Mouse (Mus musculus) 3T3-L1 (cell line): ENCODE results near the gene Gm1123.

Source experiments
- DNase-seq: peaks from one replicate; pipeline ENCODE4 v3.0.0-alpha.2; 2015; ENCODE audit warnings: low read depth, low spot score

The Gm1123 gene

DNA sequence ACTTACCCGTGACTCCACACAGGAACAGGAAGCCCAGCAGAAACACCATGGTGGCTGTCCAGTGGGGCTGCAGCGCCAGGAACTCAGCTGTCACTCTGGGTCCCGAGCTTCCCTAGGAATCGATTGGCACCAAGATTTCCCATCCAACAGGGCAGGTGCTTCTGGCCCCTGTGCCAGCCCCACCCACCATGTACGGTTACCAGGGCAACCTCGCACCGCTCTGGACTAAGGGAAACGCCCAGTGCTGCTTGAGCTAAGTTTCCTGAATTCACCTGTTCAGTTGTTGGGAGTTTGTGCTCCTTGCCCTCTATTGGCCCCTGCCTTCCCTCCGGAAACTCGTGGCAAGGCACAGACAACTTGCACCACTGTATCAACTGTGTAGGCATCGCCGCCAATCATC, at the start of gene Gm1123:
Gene Gm1123, minus strand, starts transcription at position 141 of the 400 bp plus-strand sequence.
- no peak for DNase-seq

DNA sequence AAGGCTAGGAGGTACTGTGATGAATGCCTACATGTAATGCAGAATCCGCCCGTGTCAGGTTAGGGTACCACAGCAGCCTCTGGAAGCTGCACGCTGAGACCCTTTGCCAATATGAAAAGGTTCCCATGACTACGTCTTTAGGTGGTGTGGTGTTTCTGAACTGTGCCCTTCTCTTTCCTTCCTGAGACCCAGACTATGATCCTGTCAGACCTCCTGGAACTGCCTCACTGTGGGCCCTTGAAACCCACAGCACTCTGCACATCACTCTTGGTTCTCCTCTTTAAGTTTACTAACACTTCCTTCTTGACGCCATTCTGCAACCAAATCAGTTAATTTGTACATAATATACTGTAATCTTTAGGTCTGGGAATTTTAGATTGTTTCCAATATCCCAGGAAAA, 46.2 kb upstream of the Gm1123 start:
- DNase-seq, result no peak

DNA sequence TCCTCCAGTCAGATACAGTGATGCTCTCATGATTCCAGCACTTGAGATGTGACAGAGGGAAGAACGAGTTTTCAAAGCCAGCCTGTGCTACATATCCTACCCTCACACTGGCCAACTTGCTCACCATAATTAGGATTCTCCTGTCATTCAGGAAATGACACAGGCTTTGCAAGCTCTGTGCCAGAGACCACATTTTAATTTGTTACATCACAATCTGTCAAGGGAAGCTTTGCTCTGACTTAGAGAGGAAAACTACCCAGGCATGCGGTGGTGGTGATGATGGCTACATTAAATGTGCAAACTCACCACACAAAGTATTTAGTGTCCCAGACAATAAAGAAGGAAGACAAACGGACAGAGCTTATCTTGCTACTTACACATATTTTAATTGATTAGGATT, 45.8 kb upstream of the Gm1123 start:
- peak; percentile 48 for DNase-seq

DNA sequence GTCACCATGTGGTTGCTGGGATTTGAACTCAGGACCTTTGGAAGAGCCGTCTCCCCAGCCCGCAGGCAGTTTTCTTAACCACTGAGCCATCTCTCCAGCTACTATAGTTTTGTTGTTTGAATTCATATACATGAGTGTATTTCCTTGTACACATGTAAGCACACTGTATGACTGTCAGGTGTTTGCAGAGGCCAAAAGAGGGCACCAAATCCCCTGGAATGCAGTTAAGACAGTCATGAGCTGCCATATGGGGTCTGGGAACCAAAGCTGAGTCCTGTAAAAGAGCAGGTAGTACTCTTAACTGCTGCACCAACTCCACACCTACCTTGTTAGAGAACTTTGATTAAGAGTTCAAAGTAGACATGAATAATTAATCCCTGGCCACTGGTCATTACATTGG, 45.1 kb upstream of the Gm1123 start:
- DNase-seq, result peak; percentile 34

DNA sequence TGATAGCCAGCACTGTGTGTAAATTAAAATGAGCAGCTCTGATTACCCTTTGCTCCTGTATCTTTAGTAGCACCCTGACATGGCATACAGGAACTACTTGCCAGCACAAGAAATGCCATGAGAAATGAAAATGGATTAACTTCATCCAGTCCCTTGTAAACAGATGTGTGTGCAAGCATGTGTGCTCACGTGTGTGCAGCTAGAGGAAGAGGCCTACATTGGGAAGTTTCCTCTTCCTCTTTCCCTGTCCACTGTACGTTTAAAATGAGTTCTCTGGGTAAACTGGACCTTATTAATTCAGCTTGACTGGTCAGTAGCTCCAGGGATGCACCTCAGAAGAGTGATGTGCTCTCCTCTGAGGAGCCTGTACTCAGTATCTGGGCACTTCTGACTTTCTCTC, 38.9 kb upstream of the Gm1123 start:
- no peak for DNase-seq

DNA sequence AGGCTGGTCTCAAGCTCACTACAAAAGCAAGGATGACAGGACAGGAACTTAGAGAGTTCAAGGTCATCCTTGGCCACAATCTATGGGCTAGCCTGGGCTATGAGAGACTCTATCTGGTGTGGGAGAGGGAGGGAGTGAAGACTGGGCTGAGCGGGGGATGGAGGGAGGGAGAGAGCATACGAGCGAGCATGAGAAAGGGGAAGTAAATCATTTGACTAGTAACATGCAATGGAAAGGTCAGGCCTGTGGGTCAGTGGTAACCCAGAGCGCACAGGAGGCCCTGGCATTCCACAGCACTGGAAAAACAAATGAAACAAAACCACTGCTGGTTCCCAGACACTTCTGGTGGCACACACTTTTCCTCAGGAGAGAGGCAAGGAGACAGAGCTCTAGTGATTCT, 37.0 kb upstream of the Gm1123 start:
- no peak for DNase-seq

DNA sequence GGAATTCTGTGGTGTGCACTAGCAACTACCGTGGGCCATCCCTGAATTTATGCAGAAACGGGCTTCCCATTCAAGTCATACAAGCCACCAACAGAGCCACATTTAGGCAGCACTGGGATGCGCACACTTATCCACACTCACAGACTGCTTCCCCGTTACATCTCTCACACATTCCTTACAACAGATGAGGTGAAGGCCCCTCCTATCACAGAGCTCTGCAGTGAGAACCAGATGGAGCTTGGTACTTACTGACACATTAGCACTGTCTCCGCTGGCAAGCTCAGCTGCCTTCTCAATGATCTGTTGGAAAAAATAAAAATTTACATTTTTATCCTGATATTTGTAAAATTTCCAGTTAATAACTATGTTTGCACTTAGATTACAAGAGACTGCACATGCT, 29.8 kb upstream of the Gm1123 start:
- DNase-seq, result no peak

DNA sequence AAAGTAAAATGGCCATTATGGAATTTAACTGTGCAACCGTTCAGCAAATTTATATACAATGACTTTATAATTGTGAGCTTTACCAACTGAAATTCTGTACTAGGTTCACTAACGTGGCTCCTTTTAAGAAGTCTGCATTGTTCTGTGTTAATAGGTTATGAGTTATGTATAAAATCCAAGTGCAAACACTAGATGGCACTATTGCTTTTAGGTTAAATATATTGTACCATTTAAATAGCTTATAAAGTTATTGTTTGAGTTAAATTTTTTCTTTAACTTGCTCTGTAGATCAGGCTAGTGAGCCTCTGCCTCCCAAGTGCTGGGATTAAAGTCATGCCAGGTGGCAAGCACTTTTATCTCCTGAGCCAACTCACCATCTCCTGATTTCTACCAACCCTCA, 28.7 kb upstream of the Gm1123 start:
- peak; percentile 78 for DNase-seq

DNA sequence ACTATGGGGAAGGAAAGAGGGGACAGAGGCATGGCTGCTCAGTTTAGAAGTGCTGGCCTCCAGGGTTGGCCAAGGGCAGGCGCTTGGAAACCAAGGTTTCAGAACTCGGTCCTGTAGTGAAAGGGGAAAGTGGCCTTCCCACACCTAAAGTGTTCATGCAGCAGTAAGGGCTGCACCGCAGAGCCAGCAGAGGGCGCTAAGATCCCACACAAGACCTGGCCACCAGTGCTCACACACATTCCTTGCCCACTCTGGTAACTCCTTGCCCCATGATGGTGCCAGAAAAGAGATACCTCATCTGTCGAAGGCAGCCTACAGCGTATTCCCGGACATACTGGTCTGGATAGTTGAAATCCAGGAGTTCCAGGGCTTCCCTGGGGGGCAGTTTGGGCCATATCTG, 27.0 kb upstream of the Gm1123 start:
- DNase-seq, result peak; percentile 82

DNA sequence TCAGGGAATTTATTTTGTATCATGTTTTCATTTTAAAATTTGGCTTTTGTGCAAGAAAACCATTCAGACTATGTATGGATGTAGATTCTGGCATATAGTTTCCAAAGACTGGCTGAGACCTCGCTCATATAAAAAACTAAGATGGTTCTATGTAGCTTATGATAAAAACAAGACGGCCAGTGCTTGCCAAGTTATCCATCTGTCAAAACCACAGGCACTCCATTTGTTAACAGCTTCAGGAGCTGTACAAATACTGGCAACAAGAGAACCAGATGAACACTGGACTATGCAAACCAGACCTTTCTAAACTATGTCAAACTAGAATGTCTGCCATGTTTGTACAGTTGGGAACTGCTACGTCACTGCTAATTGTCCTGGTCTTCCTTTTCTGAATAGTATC, 22.2 kb upstream of the Gm1123 start:
- DNase-seq, result no peak

DNA sequence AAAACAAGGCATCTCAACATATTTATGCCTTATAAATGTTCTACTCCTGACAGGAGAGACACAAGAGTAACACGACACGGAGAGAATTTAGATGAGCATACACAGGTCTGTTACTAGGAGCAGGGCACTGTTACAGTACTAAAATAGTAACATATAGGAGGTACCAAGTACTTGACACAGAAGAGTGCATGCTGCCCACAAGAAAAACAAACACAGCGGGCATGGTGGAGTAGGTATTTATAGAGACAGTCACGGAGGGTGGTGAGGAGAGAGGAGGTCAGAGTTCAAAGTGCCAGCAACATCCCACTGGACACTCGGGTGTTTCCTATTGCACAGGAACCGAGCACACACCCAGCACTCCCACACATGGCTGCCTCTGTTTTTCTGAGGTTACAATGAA, 14.2 kb upstream of the Gm1123 start:
- no peak for DNase-seq

DNA sequence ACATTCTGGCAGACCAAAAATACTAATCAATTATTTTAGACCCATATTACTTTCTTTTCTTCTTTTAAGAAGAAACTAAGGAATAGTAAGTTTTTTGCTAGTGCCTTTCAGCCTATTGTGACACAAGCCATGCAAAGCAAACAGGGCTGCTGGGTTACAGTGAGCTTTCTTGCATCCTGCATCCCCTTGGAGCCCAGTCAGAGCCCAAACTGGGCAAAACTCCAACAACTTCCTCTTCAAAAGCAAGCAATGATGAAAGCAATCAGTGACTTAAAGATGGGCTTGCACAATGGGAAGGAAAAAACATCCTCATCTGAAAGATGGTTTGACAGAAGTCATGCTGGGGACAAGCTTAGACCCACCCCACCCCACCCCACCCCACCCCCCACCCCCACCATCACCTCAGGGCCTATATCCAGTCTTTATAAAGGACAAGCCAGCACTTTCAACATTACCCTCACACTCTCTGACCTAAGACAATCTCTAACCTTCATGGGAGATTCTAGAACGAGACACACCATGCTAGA, 13.3 kb upstream of the Gm1123 start:
- DNase-seq, result peak; percentile 34

DNA sequence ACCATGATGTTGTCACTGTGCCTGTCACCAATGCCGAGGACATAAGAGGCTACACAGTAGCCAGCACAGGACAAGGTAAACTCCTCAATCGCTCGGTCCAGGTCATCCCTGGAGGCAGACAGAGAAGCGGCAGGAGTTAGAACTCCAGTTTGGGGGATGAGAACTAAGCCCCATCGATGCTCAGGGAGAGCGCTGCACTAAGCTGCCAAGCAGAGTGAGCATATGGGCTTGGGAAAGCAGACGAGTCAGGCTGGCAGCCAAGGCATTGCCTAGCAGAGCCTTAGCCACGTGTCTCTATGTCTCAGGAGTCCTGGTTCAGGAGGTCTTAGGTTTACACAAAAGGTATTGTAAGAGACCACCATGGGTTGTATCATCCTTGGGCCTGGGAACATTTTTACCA, 9.2 kb upstream of the Gm1123 start:
- no peak for DNase-seq

DNA sequence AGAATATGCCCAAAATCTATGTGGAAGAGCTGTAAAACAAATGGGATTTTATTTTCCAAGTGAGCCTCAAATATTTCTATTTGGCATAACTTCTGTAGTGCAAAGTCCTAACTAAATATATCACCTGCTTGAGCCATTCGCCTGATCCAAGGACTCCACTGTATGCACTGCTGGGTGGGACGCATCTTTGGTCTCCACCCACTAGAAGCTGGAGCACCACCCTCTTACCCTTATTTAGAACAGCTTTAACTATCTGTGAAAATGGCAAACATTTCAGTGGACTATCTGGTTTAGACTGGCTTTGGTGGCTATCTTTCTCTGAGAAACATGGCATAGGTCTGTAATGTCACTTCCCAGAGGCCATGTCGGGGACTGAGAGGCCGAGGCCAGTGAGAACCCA, 7.1 kb upstream of the Gm1123 start:
- DNase-seq, result no peak

DNA sequence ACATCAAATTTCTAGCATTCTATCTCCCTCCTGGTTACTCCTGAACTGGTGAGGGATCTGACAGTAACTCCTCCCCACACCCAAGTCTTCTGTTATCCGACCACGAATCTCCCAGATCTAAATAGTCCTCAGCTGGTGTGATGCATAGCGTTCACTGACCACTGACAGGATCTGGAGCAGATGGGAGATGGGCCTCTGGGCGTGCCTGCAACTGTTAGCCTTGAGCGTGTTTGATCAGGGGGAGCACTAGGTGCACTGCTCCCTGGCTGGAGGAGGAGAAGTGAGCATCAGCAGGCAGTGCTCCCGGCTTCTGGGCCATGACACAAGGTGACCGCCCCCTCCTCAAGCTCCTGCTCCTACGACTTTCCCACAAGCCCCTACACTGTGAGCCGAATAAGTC, 6.5 kb upstream of the Gm1123 start:
- no peak for DNase-seq

DNA sequence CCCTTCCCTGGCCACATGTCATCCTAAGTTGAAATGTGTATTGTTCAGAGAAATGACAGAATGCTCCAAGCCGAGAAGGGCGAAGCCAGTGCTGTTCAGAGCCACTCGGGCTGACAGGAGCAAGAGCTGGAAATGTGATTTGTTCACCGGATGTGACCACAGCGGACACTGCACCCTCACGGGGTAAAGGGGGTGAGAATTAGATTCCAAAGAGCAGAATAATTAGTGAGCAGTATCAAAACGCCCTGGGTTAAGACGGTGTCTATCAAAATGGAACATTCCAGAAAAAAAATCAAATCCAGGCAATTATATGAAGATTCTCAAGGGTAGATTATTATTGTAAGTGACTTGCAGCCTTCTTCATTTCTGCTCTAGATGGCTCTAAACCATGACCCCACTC, 1.4 kb downstream of the Gm1123 start:
- no peak for DNase-seq

DNA sequence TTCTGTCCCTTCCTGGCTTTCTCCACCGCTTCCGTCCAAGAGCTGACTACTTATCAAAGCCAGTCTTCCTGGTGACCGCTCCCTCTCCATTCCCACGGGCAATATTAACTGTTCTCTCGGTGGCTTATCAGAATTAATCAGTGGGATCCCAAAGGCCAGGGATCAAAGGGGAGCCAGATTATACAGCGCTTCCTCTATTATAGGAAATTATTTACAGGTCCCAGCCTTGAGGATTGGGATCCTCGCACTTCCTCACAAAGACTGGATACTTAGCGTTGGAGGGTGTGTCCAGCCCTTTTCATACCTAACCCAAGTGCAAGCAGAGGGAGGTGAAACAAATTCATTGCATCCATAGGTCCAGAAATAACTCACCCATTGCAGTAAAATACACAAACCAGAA, 3.5 kb downstream of the Gm1123 start:
- no peak for DNase-seq

DNA sequence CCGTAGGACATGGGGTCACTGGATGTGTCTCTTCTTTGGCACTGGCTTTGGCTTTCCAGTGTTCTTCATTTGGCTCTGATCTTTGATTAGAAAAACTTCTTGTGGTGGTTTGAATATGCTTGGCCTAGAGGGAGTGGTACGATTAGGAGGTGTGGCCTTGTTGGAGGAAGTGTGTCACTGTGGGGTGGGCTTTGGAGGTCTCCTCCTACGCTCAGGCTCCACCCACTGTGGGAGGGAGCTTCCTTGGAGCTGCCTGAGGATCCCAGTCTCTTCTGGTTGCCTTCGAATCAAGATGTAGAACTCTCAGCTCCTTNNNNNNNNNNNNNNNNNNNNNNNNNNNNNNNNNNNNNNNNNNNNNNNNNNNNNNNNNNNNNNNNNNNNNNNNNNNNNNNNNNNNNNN, 13.8 kb downstream of the Gm1123 start:
- peak; percentile 10 for DNase-seq

DNA sequence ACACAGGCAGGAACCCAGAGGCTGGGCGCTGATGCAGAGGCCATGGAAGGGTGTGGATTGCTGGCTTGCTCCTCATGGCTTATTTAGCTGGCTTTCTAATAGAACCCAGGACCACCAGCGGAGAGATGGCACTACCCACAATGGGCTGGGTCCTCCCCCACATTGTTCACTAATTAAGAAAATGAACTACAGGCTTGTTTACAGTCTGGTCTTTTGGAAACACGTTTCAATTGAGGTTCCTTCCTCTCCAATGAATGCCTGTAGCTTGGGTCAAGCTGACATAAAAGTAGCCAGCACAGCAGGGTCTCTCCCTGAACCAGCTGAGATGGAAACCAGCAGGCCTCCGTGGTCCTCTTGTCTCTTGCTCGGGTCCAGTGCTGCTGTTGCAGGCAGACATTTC, 14.3 kb downstream of the Gm1123 start:
- no peak for DNase-seq

DNA sequence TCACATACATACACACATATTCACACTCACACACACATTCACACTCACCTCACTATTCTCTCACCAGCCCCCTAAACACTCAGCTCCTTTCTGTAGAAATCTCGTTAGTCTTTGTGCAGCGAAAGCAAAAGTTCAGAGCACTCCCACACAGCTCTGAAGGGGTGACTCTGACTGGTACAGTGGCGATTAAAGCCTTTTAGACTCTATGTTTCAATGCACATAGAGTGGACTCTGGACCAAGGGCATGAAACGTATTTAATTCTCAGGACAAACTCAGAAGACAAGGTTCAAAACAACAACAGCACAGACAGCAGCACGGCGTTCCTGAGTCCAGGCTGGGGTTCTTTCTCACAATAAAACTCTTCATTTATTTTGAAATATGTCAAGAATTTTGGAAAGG, 17.8 kb downstream of the Gm1123 start:
- no peak for DNase-seq

DNA sequence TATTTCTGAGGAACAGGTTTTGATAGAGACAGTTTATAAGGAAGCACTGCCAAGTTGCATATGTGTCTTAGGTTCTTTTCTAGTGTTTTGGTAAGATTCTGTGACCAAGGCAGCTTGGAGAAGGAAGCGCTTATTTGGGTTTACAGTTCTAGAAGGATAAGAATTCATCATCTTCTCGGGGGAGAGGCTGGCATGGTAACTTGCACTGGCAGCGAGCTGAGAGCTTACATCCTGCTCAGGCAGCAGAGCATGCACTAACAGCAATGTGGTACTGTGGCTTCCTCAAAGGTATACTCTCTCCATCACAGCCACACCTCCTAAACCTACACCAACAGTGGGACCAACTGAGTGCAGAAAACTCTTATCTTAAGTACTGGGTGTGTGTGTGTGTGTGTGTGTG, 18.8 kb downstream of the Gm1123 start:
- DNase-seq, result no peak

DNA sequence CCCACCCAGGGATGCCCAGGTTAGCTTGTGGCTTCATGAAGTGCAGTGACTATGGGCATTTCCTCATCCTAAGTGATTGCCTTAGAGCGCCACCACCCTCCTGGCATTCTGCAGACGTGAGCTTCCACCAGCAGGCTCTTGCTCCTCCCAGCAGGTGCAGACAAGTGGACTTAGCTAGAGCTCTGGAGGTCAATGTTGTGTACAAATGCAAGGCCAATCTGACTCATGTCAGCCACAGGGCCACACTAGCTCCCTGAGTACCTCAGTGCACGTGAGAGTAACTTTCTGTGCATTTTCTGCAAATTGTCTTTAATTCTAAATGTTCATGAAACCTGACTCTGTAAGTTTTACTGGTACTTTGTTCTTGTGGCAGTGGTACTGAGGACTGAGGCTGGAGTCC, 19.2 kb downstream of the Gm1123 start:
- DNase-seq, result no peak

DNA sequence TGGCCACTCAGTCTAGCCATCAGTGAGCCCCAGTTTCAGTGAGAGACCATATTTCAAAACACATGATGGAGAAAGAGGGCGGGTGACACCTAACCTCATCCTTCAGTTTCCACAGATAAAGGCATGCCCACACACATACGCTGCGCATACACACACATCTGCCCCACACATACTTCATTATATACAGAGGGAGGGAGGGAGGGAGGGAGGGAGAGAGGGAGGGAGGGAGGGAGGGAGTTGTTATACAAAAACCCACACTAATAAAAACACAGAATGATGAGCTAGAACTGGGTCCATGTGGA, 25.7 kb downstream of the Gm1123 start:
- no peak for DNase-seq

DNA sequence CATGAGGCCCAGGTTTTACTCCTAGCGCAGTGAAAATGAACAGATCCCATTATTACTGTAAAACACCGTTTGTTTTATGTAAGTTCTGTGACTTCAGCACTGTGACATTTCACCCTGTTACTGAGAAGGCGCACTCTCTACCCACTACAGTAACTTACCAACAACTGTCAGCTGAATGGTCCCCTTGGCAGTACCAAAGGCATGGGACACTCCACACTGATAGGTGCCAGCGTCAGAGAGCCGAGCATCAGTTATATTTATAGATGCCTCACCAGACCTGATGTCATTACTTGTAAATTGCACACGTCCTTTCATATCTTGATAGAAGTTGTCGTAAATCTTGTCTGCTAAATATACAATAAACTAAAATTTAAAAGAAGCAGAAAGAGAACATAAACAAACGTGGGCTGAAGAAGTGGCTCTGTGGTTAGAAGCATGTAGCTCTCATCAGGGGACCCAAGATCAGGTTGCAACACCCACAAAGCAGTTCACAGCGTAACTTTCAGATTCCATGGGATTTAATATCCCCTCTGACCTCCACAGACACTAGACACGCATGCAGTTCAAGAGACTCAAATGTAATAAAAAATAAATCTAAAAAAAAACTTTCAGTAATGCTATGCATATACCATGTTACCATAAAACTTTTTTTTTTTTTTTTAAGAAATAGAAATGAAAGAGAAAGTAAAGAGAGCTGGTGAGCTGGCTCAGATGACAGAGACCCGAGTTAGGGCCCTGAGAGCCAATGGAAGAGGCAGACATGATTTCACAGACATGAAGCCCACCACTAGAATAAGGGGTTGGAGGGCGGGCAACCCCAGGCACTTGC, 26.2 kb downstream of the Gm1123 start:
- DNase-seq, result no peak
